Mouse (Mus musculus) embryo, embryonic 10 days (tissue): ENCODE measurements at regions not wholly inside any gene's neighbourhood (a gene's known extent, or its start where the extent isn't known, plus 50 kb on each side); places are given as distances from the start of the nearest gene placed in this dataset.
A peak's percentile ranks its signal among the peaks of the same experiment; 100 is the strongest.
"Not testable (repeated sequence)": the region's sequence is repeated elsewhere in the genome, so short reads cannot be mapped to it uniquely, and the experiment has no call there.

Experiments
- DNase-seq: peaks from one replicate; pipeline ENCODE4 v3.0.0-alpha.2; 2015; ENCODE audit warnings: low spot score

DNA sequence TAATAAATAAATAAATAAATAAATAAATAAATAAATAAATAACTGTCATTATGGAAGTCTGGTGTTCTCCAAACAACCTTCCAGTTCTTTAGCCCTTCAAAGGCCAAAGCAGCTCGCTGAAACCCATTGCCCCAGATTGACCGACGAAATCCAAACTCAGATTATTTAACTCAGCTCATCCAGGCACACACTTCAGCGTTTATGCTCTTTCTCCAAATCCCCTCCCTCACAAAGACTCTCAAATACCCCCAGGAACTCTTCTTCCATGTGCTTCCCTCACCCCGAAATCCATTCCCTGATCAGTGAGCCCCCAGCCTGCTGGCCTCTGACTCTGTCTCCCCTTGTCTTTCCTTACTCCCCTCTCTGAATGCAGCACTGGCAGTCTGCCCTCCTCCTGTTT is 480.8 kb downstream of the Tns1 start:
- DNase-seq, result no peak

DNA sequence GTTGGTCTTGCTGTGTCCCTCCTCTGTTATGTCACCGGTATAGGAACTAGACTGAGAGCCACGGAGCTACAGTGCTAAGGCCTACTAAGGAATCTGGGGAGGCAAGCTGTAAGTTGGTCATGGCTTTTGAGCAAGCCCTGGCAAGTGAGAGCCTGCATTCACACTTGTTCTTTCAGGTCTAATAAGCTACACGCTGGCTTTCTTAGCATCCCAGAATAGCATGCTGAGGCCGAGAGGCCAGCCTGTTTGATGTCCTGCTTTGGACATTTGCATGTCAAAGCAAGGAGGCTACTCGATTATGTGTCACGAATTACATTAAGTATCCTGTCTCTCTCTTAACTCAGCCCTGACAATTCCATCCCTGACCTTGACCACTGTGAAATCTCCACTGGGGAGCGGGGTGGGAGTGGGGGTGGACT is 481.5 kb downstream of the Tns1 start:
- DNase-seq, result peak; percentile 72

DNA sequence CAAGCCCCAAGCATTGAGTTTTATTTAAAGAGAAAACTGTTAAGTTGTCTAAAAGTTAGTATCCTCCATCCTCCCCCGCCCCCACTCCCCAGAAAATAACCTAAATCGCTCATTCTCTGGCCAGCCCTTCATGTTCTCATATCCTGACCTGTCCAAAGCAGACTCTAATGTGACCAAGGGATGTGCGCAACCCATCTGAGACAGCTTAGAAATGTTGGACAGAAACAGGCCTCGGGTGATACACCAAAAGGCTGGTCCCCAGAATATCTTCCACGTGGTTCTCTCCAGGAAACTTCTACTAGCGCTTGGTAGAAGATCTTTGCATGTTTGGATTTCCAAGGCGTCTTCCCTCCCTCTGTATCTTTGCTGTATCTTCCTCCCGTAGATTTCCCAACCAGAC is 482.8 kb downstream of the Tns1 start:
- DNase-seq, result no peak

DNA sequence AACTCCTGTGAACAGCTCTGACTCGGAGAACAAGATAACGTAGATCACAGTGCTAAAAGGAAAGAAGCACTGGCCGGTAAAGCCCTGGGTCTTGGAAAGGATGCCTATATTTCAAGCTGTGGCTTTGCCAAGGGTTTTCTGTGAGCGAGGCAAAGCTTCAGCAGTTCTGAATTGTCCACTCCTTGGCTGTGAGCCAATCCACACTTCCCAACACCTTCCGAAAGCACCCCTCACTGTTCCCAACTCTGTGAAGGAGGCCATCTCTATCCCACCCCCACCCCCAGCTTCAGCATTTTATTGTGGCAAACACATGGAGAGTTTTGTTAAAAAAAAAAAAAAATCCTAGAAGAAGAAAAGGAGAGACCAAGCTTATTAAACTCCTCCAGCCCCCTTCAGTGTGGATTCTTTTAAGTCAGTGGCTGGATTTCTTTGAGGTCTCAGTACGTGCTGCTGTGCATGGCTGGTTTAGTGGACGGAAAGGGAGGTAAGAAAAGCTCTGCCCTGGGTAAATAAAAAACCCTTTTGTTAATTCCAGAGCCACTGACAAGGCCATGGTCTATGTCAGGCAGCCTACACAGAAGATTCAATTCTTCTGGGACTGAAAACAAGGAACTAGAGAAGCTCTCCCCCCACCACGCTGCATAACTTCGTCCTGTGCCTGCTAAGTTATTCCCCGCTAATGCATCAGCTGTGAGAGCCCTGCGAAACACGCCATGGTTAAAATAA is 483.4 kb downstream of the Tns1 start:
- peak; percentile 43 for DNase-seq

DNA sequence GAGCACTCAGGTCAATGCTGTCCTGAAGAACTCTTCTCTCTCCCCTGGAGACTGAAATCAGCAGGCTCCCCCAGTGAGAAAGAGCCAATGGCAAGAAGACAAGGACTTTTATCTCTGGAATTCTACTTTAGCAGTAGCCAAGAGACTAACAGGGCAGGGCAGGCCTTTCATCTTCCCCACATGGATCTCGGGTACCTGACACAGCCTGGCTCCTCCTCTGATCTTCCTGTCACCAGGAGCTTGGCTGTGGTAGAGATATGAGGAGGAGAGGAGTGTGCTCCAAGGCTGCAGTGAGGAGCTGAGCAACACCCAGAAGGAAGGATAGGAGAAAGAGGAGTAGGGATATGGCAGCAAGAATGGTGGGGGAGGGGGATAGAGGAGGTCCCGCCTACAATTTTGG is 488.5 kb downstream of the Tns1 start:
- DNase-seq, result no peak

DNA sequence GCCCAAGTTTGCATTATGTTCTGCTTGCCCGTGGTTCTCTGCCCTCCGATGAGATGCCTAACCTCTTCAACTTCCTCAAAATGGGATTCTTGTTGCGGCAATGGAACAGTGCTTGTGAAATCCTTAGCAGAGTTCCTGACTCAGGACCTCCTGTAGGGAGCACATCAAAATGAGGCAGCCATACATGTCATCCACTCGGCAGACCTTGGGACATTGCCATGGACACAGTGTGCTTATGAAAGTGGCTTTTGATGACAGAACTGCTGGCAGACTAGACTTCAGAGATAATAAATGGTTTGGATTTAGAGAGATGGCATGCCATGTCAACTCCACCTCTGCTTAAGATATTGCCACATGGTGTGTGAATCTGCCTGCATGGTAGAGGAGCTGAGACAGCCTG is 489.4 kb downstream of the Tns1 start:
- DNase-seq, result no peak

DNA sequence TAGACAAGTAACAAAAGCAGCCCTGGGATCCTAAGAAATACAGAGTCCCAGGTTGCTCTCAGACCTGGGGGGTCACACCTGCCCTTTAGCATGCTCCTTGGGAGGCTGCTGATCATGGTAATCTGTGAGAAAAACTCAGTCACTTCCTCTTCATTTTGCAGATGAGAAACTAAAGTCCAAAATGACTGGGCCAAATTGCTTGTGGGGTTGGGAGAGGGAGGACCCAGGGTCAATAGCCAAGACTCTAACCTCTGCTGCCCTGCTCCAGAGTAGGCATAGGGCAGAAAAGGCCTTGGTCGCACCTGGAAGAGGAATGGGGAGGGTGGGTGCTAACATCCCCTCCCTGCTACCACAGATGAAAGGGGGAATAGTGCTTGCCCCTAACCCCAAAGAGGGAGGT is 491.2 kb downstream of the Tns1 start:
- no peak for DNase-seq

DNA sequence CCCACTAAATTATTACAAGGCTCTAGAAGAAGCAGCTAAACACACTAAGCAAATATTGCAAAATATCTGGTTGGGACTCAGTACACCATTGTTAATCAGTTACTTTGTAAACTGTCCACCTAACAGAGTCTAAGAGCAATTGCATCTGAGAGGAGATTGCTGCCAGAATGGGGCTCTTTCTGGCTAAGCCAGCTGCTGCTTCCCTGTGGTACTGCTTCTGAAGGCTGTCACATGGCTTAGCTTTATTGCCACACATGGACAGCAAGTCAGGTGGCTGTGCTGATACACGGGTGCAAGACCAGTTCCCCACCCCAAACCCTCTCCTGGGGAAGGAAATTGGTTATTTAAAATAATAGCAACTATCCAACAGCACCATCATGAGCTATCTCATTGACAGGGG is 493.9 kb downstream of the Tns1 start:
- no peak for DNase-seq

DNA sequence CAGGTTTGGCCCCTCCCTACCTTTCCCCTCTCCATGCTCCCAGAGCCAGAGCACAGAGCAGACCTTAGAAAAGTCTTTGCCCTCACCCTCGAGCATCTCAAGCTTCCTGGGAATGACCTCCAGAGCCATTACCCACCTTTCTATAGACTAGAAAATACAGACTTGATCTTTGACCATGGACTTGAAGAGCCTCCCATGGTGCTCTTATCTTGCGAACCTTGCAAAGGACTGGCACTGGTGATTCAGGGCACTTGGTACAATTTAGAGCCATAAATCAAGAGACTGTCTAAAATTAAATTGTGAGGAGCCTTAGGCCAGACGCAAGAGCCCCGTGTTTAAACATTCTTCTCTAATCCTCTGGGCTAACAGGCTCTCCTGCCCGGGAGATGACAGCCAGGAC is 498.9 kb downstream of the Tns1 start:
- no peak for DNase-seq

DNA sequence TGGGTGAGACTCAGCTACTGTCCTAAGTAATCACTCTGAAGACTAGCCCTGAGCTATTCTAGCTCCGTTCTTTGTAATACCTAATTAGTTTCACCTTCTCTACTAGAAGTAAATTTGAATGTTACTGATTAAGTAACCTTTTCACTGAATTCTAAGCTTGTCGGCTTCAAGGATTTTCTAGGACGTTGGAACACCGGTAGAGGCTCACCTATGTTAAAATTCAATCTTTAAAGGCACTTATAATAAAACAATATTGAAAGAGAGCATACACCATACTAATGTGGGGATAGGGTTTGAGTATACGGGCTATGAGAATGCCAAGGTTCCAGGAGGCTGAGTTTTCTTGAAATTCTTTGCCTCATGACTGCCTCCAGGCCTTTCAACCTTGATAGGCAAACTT is 503.1 kb downstream of the Tns1 start:
- not testable (repeated sequence) for DNase-seq

DNA sequence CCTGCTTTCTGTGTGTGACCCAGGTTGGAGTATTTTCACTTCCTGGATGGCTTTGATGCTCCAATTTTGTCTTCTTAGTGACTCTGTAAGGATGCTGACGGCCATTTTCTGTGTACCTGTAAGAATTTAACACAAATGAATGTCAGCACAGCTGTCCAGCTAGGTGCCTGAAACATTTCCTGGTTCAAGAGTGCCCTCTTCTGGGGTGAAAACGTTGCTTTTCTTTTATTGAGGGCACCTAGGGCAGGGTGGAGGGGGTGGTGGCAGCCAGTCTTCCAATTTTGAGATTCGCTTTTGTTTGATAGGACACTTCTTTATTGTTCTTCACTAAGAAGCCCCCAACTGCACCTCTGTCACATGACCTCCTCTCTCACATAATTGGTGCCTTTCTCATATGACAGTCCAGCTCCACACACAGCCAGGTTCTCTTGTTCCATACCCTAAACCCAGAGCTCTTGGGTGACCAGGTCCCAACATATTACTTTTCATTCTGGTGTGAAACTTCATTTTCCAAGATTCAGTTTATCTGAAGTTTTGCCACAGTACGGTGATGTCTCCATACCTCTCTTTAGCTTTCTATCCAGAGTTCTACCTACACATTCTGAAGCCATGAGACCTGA is 505.6 kb downstream of the Tns1 start:
- DNase-seq, result peak; percentile 70

DNA sequence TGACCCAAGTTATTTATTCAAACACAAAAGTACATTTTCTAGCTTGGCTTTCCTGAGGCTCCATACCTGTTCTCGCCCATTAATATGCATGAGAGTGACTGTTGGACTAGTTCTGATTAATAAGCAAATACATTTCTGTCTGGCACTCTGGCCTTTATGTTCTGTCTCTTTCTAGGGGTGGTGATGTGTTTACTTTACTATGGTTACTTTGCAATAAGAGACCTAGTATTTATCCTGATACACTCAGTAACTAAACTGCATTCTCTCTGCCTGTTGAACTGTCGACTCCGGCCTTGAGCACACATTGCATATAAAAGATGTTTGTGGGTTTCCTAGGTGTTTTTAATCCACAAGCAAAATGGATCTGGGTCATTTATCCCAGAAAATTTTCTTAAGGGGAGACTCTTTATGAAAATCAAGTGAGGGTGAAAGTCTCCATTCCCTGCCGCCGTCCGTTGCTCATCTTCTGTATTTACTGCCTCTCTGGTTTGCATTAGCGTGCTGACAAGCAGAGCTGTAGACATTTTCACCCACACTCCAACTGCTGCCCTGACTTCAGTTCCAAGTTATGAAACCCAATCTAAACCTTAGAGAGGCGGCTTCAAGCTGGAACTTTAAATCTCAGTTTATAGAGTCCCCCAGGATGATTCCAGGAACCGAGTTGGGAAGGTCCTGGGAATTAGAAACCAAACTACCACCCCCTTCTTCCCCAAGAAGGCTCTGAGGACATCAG is 530.4 kb downstream of the Tns1 start:
- DNase-seq, result no peak

DNA sequence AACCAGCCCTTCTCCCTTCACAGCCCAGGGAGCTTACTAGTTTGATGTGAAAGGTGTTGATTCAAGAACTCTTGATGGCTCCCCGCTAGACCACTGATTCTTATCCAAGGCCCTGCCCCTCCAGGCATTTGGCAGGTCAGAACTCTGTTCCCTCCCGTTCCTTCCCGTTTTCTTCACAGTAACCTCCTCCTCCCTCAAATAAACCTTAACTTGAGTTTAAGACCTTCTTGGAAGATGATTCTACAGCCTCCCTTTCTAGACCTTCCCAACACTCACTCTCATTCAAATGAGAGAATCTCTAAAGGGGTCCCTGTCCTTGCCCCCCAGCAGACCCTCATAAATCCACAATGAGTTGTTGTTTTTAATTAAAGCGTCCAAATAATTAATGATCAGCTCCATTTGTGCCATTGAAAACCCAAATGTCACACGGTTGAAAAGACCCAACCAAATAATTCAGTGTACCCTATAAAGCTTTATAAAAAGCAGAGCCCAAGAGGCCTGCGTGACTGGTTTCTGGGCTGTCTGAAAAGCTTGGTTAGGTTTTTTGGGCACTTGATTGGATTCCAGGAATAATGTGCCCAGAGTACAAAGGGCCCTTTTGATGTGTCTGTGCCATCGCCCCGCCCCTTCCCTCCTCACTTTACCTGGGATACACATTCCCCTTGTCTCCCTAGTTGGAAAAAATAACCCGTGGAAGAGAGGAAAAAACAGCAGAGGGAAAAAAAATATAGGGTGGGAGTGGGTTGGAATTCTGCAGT is 532.7 kb downstream of the Tns1 start:
- DNase-seq, result no peak

DNA sequence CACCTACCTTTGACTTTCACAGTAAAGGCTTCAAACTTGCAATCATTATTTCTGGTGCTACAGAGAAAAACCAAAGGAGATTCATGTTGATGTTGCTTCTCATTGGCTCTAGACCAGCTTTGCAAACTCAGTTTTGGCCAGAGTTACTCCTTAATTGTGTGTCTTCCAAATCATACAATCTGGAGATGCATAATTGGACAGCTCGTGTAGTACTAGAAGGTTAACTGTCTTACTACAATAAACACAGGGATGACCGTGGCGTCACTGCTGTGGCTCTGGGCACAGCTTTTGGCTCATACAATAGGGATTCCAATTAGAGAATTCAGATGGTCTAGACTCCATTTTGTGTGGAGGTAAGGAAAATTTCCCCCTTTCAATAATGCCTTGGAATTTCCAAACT is 544.6 kb downstream of the Tns1 start:
- no peak for DNase-seq

DNA sequence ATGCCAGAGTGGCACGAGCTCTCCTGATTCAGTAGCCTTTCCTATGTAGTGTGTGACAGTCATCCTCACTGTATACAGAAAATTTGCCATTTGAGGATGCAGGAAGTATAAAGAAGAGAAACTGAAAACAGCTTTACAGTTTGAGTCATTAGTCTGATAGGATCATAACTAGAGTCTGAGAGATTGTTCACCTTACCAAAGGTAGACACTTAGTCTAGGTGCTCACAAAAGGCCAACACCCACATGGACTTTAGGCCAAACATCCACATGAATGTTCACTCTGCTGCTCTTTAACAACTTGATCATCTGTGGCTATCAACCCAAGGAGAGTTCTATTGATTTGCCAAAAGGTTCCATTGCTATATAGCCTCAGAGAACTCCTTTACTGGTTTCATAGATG is 547.2 kb downstream of the Tns1 start:
- DNase-seq, result no peak

DNA sequence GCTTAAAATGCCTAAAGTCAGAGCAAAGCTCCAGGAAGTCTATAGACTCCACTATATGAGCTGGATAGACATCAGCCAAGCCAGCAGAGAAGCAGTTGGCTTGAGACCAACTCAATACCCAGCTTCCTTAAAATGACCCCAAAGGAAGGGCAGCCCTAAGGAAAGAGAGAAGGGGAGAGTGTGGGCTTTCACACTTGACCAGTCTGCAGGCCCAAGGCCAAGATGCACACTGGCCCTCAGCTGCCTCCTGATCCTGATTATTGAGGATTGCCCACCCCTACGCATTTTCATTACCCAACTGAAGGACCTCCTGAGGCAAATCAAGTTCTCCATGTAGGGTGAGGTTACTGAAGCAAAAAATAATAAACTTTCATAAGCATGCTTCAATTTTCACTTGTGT is 548.6 kb downstream of the Tns1 start:
- DNase-seq, result no peak

DNA sequence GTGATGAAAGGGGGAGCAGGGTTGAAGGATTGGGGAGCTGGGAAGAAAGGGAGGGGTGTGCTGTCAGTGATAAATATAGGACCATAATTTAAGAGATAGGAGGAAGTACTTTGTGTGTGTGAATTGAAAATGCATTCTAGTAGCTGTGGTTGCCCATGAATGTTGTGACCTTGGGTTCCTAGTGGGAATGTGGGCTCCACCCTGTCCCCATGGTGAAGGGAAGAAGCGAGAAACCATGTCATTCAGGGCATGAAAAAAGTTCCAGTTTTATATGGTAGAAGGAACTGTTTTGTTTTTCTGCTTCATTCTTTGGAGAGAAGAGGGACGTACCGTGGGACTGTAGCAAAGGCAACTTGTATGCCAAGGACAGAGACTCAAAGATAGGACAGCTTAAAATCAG is 553.3 kb downstream of the Tns1 start:
- no peak for DNase-seq

DNA sequence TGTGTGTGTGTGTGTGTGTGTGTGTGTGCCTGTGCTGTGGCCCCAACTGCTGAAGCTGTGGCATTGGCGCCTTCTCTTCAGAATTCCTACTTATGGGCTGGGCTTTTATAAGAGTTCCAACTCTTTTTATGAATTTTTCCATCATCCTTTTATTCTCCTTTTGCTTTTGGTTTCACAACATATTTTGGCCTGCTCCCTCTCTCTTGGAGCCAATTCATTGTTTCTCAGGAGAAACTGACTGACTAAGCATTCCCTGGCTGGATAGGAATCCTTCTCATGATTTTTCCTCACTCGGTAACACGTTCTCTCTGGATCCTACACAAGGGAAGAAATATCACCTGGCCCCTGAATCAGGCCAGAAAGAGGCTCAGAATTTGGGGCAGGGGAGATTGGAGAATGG is 551.1 kb upstream of the Tnp1 start:
- DNase-seq, result no peak

DNA sequence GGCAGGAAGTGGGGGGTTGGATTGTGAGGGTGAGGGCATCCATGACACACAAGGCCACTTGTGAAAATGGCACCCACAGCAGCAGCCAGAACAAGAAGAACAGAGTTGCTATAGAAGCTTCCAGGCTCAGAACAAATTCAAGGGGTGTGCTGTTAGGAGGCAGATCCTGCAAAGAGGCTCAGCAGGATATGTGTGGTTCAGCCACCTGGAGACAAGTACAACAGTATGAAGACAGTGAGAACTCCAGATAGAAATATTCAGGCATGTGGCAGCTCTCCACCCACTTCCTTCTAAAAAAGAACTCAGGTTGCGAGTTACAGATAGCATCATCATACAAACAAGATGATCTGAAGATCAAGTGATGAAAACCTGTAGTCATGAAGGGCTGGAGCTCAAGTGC is 544.9 kb upstream of the Tnp1 start:
- DNase-seq, result no peak

DNA sequence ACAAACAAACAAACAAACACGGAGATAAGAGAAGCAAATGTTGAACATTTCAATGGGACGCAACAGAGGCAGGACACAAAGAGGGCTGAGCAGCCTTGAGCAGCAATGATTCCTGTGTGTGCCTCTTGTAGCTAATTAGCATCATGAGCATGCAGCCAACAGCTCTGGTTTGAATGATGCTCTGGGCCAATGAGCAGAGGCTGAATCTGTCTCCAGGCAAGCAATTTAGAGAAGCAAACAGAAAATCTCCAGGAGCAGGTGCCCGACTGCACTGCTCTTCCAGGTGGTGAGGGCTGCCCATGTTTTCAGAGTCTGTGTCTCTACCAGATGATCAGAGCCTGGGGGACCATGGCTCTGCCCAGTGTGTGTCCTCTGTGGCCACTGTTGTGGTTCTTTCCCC is 532.2 kb upstream of the Tnp1 start:
- DNase-seq, result no peak

DNA sequence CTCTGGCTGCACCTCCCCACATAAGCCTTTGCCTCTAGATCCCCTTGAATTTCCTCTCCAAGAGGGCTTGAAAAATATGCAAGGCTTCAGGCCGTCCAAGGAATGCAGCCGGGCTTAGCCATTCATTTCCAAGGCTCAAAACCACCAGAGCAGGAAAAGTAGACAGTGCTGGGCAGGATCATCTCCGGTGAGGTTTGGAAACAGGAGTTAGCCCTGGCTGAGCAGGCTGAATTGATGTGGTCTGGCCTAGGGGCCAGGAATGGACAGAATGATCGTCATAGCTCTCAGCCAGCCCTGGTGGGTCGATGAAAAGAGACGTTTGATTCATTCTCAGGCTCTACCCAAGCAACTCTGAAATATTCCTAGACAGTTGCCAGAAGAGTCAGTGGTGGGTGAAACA is 529.7 kb upstream of the Tnp1 start:
- no peak for DNase-seq

DNA sequence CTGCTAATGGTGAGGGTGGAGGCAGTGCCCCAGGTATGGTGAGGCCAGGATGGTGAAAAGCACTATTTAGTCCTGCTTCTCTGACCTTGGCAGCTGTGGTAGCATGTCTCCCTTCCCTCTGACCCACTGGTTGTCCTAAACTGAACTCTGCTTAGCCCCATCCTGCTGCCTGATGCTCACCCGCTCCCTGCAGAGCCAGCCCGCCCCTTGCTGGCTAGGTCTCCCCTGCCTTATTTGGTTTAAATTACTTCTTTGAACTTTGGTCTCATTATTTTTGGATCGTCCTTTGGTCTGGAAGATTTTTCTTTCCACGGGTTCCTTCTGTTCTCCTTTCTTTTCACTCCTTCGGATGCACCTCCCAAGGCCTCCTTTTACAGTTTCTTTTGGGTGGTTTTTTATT is 525.7 kb upstream of the Tnp1 start:
- no peak for DNase-seq

DNA sequence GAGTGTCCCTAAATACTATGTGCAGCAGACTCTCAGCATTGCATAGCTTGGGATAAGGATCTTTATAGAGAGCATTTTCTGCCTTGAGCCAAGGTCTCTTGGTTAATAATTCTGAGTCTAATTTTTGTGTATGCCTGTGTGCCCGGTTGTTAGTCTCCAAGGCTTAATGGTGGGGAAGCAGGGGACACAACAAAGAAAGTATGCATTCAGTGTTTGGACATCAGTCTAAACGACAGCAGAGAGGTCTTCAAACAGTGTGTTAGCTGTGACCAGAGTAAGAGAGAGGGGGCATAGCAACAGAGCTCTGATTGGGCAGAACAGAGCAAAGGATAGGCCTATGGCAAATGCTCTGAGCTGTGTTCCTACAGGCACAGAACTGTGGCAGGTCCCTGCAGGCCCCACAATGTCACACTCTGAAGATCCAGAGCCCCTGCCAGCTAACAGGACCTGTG is 522.7 kb upstream of the Tnp1 start:
- DNase-seq, result peak; percentile 35
